Mouse (Mus musculus): ENCODE measurements around the gene Rpap3.

DNA sequence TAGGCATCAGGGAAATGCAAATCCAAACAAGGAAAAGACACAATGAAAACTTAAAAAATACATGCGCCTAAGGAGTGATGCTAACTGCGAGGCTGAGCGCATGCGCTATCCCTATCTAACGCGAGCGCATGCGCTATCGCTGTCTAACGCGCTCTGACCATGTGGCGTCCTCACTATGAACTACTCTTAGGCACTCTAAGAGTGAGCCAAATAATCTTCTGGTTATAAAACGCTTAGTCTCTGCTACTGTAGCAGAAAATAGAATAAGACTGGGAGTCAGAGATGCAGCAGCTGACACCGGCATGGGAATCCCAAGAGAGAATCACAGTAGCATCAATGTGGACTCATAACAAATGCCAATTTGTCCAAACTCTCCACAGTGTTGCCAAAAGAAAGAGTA lies 48.2 kb downstream of the Rpap3 start:
- TF ChIP-seq CTCF (IDR thresholded peaks at IDR 0.05) (no peak), EP300 (IDR thresholded peaks at IDR 0.05; ENCODE audit: insufficient read depth, low read depth, low read length) (no peak)

Data from heart, adult 2 months (tissue).